Mouse (Mus musculus) liver, embryonic 15.5 days (tissue): ENCODE results near the gene Snap23. TPM values are rescaled to one million over a fixed set of nuclear protein-coding genes. Genes with fewer than 3 reads are reported as not detected.

Source experiments
- ATAC-seq: fragments of 200-750 bp; cut with Nextera tagmentation; 2 replicates; pipeline ENCODE4 v1.8.0; 2017; ENCODE audit warnings: moderate number of reproducible peaks, mild to moderate bottlenecking, moderate library complexity; ENCODE audit not compliant: insufficient read depth
- H3K27ac ChIP-seq: fragments of 300-500 bp; sonication (generic); replicated peaks from 2 replicates; pipeline ENCODE4 v1.5.1; 2015; ENCODE audit warnings: mild to moderate bottlenecking, inconsistent platforms
- H3K27me3 ChIP-seq: fragments of 300-500 bp; sonication (generic); 2 replicates; pipeline ENCODE4 v1.6.1; 2015; ENCODE audit warnings: mild to moderate bottlenecking, inconsistent platforms
- H3K36me3 ChIP-seq: fragments of 300-500 bp; sonication (generic); replicated peaks from 2 replicates; pipeline ENCODE4 v1.6.1; 2015; ENCODE audit warnings: moderate library complexity, mild to moderate bottlenecking, inconsistent platforms
- H3K4me1 ChIP-seq: fragments of 300-500 bp; sonication (generic); replicated peaks from 2 replicates; pipeline ENCODE4 v1.6.1; 2015; ENCODE audit warnings: inconsistent platforms
- H3K4me2 ChIP-seq: fragments of 300-500 bp; sonication (generic); 2 replicates; pipeline ENCODE4 v1.6.1; 2015; ENCODE audit warnings: moderate library complexity, mild to moderate bottlenecking, inconsistent platforms
- H3K4me3 ChIP-seq: fragments of 300-500 bp; sonication (generic); replicated peaks from 2 replicates; pipeline ENCODE4 v1.5.1; 2015; ENCODE audit warnings: mild to moderate bottlenecking, inconsistent platforms
- H3K9ac ChIP-seq: fragments of 300-500 bp; sonication (generic); 2 replicates; pipeline ENCODE4 v1.6.1; 2015; ENCODE audit warnings: moderate library complexity, mild to moderate bottlenecking, inconsistent platforms
- H3K9me3 ChIP-seq: fragments of 300-500 bp; sonication (generic); replicated peaks from 2 replicates; pipeline ENCODE4 v1.6.1; 2016; ENCODE audit warnings: inconsistent platforms
- WGBS: fragments of 180-500 bp; shearing (Covaris S2); methylation state at CpG from one replicate; pipeline ENCODE4 v1.1.7; 2015; ENCODE audit warnings: mixed read lengths; ENCODE audit not compliant: insufficient replicate concordance; 5-methylcytosine and 5-hydroxymethylcytosine counted together
- polyA plus RNA-seq: library from polyadenylated mRNA; unstranded; fragments of >200 nt; fragmentation: Nextera tagmentation; extraction: Ambion mirVana; gene quantifications from 2 replicates; pipeline ENCODE4 v1.2.1, GENCODE M21; 2015

Snap23 gene
- polyA plus RNA-seq = 24.7 and 27.4 TPM in 2 replicates

GRCm38 (mm10) chr2:120566886-120567797 lies at the start of gene Snap23:
TSS of gene Snap23 (plus strand) at chr2:120567671.
- H3K4me1 ChIP-seq = peaks cover 66% of the 10 kb centered on the region
- H3K9me3 ChIP-seq = no peaks in the 10 kb centered on the region
- H3K27me3 ChIP-seq = no peaks in the 10 kb centered on the region
- H3K36me3 ChIP-seq = peaks cover 8% of the 10 kb centered on the region; the same call in 1 of the 2 replicates
- ATAC-seq = peak; percentile 94
- peak within 1 kb of the TSS; percentile 79 for H3K9ac ChIP-seq
- H3K4me2 ChIP-seq = peak within 1 kb of the TSS; percentile 86
- peak within 1 kb of the TSS; percentile 87 for H3K4me3 ChIP-seq
- peak within 1 kb of the TSS; percentile 84 for H3K27ac ChIP-seq
- WGBS = 1% methylated on average over 42 of the region's 42 CpGs

- Histone ChIP-seq H3K4me2 (no peak overlapping the region), H3K9ac (no peak overlapping the region), H3K9me3 (no peaks in the 10 kb centered on the region), H3K27me3 (no peaks in the 10 kb centered on the region), H3K4me1 (no peaks in the 10 kb centered on the region), H3K4me3 (no peak overlapping the region), H3K36me3 (peaks cover 92% of the 10 kb centered on the region), H3K27ac (no peak overlapping the region)
- ATAC-seq = no peak
- 68% methylated on average over 5 of the region's 5 CpGs for WGBS
Observed at GRCm38 (mm10) chr2:120518547-120519210, 48.8 kb upstream of the Snap23 start.

- H3K4me1 ChIP-seq = no peaks in the 10 kb centered on the region
- no peak overlapping the region for H3K9ac ChIP-seq
- no peak overlapping the region for H3K4me3 ChIP-seq
- no peaks in the 10 kb centered on the region for H3K9me3 ChIP-seq
- no peak for ATAC-seq
- no peak overlapping the region for H3K4me2 ChIP-seq
- peaks cover 89% of the 10 kb centered on the region for H3K36me3 ChIP-seq
- no peaks in the 10 kb centered on the region for H3K27me3 ChIP-seq
- WGBS = 76% methylated on average over 5 of the region's 5 CpGs
- H3K27ac ChIP-seq = no peak overlapping the region
Observed at GRCm38 (mm10) chr2:120526771-120527170, 40.7 kb upstream of the Snap23 start.

- no peaks in the 10 kb centered on the region for H3K9me3 ChIP-seq
- no peak overlapping the region for H3K4me2 ChIP-seq
- peaks cover 86% of the 10 kb centered on the region for H3K36me3 ChIP-seq
- H3K4me3 ChIP-seq = no peak overlapping the region
- ATAC-seq = no peak
- no peak overlapping the region for H3K27ac ChIP-seq
- H3K9ac ChIP-seq = no peak overlapping the region
- no peaks in the 10 kb centered on the region for H3K27me3 ChIP-seq
- H3K4me1 ChIP-seq = no peaks in the 10 kb centered on the region
Observed at GRCm38 (mm10) chr2:120529531-120529930, 37.9 kb upstream of the Snap23 start.

GRCm38 (mm10) chr2:120531223-120531622 lies 36.2 kb upstream of the Snap23 start:
- no peaks in the 10 kb centered on the region for H3K9me3 ChIP-seq
- WGBS = 60% methylated on average over 4 of the region's 4 CpGs
- ATAC-seq = no peak
- no peak overlapping the region for H3K4me3 ChIP-seq
- H3K36me3 ChIP-seq = peaks cover 82% of the 10 kb centered on the region
- H3K9ac ChIP-seq = no peak overlapping the region
- H3K4me2 ChIP-seq = no peak overlapping the region
- H3K4me1 ChIP-seq = no peaks in the 10 kb centered on the region
- H3K27me3 ChIP-seq = no peaks in the 10 kb centered on the region
- no peak overlapping the region for H3K27ac ChIP-seq

- Histone ChIP-seq H3K27ac (no peak overlapping the region), H3K4me2 (no peak overlapping the region), H3K27me3 (no peaks in the 10 kb centered on the region), H3K36me3 (peaks cover 20% of the 10 kb centered on the region), H3K9me3 (no peaks in the 10 kb centered on the region), H3K9ac (no peak overlapping the region), H3K4me1 (0 out of 2 replicates have a peak, but pooled peaks cover 2% of the 10 kb centered on the region), H3K4me3 (no peak overlapping the region)
- no peak for ATAC-seq
- 70% methylated on average over 3 of the region's 3 CpGs for WGBS
Observed at GRCm38 (mm10) chr2:120539333-120539732, 28.1 kb upstream of the Snap23 start.

GRCm38 (mm10) chr2:120539778-120540208 lies 27.7 kb upstream of the Snap23 start:
- Histone ChIP-seq H3K9ac (no peak overlapping the region), H3K4me3 (no peak overlapping the region), H3K27me3 (no peaks in the 10 kb centered on the region), H3K9me3 (no peaks in the 10 kb centered on the region), H3K4me1 (0 out of 2 replicates have a peak, but pooled peaks cover 2% of the 10 kb centered on the region), H3K27ac (0 out of 2 replicates have a peak overlapping the region, but pooled peaks have one; percentile 19), H3K4me2 (no peak overlapping the region), H3K36me3 (peaks cover 15% of the 10 kb centered on the region)
- peak; percentile 72 for ATAC-seq
- WGBS = 54% methylated on average over 1 of the region's 1 CpGs

GRCm38 (mm10) chr2:120544732-120545131 lies 22.7 kb upstream of the Snap23 start:
- Histone ChIP-seq H3K36me3 (peaks cover 7% of the 10 kb centered on the region), H3K9ac (no peak overlapping the region), H3K4me1 (no peaks in the 10 kb centered on the region), H3K4me3 (no peak overlapping the region), H3K27ac (no peak overlapping the region), H3K27me3 (no peaks in the 10 kb centered on the region), H3K4me2 (no peak overlapping the region), H3K9me3 (no peaks in the 10 kb centered on the region)
- 26% methylated on average over 2 of the region's 2 CpGs for WGBS
- ATAC-seq = no peak

- Histone ChIP-seq H3K9ac (no peak overlapping the region), H3K9me3 (no peaks in the 10 kb centered on the region), H3K4me3 (no peak overlapping the region), H3K4me2 (no peak overlapping the region), H3K4me1 (peaks cover 21% of the 10 kb centered on the region), H3K27ac (no peak overlapping the region), H3K27me3 (no peaks in the 10 kb centered on the region), H3K36me3 (peaks cover 23% of the 10 kb centered on the region)
- WGBS = 68% methylated on average over 3 of the region's 3 CpGs
- no peak; the same call in 1 of the 2 replicates for ATAC-seq
Observed at GRCm38 (mm10) chr2:120556868-120557267, 10.6 kb upstream of the Snap23 start.

- H3K27me3 ChIP-seq = no peaks in the 10 kb centered on the region
- H3K4me2 ChIP-seq = no peak overlapping the region
- 39% methylated on average over 3 of the region's 3 CpGs for WGBS
Observed at GRCm38 (mm10) chr2:120558813-120559212, 8.7 kb upstream of the Snap23 start.

GRCm38 (mm10) chr2:120561524-120561923 lies 5.9 kb upstream of the Snap23 start:
- H3K9me3 ChIP-seq = no peaks in the 10 kb centered on the region
- no peak overlapping the region for H3K9ac ChIP-seq
- 85% methylated on average over 1 of the region's 1 CpGs for WGBS
- no peak for ATAC-seq
- H3K4me3 ChIP-seq = no peak overlapping the region
- H3K27me3 ChIP-seq = no peaks in the 10 kb centered on the region
- no peaks in the 10 kb centered on the region for H3K36me3 ChIP-seq
- no peak overlapping the region for H3K4me2 ChIP-seq
- H3K4me1 ChIP-seq = peaks cover 48% of the 10 kb centered on the region
- H3K27ac ChIP-seq = no peak overlapping the region

More at GRCm38 (mm10) chr2:120558813-120559212, 8.7 kb upstream of the Snap23 start:
- Histone ChIP-seq H3K27ac (no peak overlapping the region), H3K4me3 (no peak overlapping the region), H3K9me3 (no peaks in the 10 kb centered on the region), H3K36me3 (peaks cover 10% of the 10 kb centered on the region), H3K4me1 (peaks cover 32% of the 10 kb centered on the region), H3K9ac (no peak overlapping the region)
- no peak for ATAC-seq
